Mouse (Mus musculus): ENCODE results near the gene Tmod3.

DNA sequence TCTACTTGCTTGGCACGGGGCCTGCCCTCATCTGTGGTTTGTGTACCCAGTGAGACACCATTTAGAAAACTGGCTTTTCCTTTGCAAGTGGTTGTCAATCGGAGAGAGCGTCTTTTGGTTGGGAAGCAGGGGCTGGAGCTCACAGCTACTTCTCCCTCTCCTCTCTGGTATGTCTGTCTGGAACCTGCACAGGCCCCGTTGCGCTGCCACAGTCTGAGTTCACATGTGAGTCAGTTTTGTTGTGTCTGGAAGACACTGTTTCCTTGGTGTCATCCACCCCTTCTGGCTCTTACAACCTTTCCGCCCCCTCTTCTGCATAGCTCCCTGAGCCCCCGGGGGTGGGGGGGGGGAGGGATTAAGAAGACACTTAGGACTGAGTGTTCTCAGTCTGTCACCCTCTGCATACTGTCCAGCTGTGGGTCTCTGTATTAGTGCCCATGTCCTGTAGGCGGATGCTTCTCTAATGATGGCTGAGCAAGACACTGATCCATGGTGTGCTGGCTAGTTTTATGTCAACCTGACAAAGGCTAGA, 25.0 kb downstream of the Tmod3 start:
- TF ChIP-seq CTCF (IDR thresholded peaks at IDR 0.05; ENCODE audit: insufficient read depth, low read depth, low read length) (no peak), POLR2A (IDR thresholded peaks at IDR 0.05; ENCODE audit: insufficient read depth, low read depth, low read length) (no peak)
